Mouse (Mus musculus): ENCODE results near the gene Gm813.

Gm813 gene

DNA sequence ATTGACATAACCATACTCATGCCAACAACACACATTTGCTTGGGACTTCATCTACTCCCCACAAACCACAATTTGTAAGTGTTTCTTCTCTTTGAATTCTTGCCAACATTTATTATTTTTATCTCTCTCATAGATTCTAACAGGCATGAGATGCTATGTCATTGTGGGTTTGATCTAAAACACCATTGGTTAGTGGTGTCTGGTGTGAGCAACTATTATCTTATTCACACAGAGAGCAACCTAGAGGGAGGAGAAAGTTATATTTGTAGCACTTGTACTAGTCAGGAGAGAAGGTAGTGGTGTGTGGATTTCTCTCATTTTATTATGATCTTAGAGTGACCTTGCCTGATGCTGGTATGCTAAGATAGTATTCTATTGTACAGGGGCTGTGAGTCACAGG is 12.1 kb downstream of the Gm813 start:
- DNase-seq (ENCODE audit: low spot score in 2 of 2): no peak

DNA sequence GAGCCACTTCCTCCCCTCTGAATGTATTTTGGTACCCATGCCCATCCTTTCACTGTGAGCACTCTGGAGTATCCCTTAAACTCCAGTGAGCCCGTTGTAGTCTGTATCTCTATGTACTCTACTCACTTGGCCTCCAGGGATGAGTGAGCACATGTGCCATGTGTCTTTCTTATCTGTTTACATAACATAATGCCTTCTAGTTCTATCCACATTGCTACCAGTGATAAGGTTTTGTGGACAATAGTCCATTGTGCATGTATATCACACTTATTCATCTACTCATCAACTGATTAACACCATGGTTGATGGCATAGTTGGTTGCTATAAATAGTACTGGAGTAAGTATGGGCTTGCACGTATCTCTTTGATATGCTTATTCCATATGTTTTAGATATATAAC is 12.9 kb downstream of the Gm813 start:
- no peak for DNase-seq (ENCODE audit: low spot score in 2 of 2)

DNA sequence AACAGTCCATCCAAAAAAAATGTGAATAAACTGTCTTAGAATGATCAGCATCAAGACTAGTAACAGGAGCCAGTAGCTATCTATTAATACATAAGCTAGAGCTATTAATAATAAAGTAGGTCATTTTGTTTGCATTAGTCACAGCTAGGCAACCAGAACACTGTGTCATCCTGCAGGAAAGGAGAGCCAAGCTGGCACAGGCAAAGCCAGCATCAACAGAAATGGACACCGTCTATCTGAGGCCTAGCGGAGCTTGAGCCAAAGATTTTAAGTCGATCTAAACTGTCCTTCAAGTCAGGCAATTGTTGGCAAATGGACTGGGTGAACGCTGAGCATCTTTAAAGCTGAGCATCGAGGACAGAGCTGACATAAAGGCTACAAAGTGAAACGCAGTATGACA is 15.9 kb downstream of the Gm813 start:
- no peak for DNase-seq (ENCODE audit: low spot score in 2 of 2)

DNA sequence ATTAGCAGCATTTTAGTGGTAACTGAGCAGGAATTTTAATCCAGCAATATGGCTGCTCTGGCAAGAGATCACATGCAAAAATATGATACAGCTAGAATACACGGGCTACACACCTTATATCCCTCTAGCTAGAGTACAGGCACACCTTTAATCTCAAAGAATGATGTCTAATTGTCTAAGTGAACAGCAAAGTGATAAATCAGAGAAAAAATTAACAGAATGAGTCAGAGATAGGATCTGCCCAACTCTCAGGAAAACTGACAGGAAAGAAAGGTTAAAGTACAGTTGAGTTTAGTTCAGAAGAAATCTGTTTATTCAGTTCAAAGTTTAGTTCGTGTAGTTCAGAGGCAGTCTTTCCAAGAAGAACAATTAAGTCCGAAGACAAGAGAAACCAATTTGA is 25.5 kb downstream of the Gm813 start:
- no peak for DNase-seq (ENCODE audit: low spot score in 2 of 2)

DNA sequence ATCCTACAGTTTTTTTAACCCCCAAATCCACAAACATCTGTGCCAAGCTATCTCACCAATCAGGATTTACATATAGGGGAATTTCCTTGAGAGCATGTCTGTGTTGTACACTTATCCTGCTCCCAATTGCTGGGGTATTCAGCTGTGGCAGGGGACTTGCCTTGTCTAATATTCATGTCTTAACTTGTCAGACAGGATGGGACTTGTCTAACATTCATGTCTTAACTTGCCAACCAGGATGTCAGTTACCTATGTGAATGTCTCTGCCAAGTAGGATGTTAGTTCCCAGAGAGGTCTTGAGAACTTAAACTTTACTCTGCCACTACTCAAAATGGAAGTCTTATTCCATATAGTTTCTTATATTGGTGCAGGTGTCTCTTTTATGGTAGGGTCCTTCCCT is 27.3 kb downstream of the Gm813 start:
- DNase-seq (ENCODE audit: low spot score in 2 of 2): no peak

DNA sequence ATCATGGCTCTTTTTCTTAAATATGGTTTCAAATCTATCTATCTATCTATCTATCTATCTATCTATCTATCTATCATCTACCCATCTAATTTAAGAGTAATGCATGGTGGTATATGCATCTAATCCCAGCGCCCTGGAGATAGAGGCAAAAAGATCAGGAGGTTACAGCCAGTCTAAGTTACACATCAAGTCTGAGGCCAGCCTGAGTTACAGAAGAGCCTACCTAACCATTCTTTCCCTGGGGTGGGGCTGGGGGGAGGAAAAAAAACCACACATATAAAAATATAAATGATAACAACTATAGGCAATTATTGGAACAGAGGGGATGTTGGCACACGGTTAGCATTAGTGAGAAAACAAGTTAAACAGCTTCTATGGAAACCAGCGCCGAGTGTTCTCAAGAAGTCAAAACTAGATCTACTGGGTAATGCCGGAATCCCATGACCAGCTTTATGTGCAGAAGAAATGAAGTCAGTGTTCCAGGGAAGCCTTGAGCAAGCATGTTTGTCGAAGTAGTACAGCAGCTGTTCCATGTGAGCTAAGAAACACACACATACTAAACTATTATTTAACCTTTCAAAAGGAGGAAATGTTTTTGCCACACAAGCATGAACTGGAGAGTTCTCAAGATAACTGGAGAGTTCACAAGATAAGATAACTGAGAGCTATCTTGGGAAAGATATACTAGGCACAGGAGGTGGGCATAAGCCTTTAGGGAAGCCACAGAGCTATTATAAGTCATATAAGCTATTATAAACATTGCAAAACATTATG is 42.6 kb downstream of the Gm813 start:
- no peak for DNase-seq (ENCODE audit: low spot score in 2 of 2)

DNA sequence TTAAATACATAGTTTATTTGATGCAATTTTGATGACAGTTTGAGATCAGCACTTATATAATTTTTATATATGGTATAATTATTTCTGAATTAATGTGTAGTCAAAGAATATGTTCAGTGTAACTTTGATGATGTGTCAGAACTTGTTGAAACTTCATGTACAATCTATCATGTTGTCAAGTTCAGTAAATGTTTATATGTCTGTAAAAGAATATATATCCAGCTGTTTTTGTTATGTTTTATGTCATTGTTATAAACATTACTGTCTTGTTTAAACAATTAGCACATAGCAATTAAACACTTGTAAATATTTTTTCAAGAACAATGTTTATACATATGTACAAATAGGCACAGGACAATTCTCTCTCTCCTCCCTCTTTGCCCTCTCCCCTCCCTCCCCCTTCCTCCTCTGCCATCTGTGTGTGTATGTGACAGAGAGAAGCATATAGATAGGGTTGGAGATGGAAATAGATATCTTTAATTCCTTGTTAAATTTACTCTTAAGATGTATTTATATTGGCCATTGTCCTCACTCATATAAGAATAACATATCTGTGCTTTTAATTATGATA is 46.0 kb downstream of the Gm813 start:
- no peak for DNase-seq (ENCODE audit: low spot score in 2 of 2)

Data from frontal cortex, postnatal 36 days (tissue).